Mouse (Mus musculus) activated CD4-positive, CD25-positive, alpha-beta regulatory T cell, adult 4 months (primary cell): ENCODE data around the gene Nin. TPM values are rescaled to one million over a fixed set of nuclear protein-coding genes. Genes with fewer than 3 reads are reported as not detected.
"Not testable (repeated sequence)": the region's sequence is repeated elsewhere in the genome, so short reads cannot be mapped to it uniquely, and the experiment has no call there.

Source experiments
- ATAC-seq: one replicate; pipeline ENCODE4 v1.8.0; 2017
- polyA plus RNA-seq, 2 experiments: library from polyadenylated mRNA; unstranded; fragments of 100-300 nt; shearing (Covaris generic); gene quantifications; one replicate each; pipeline ENCODE4 v1.2.1; 2017

Nin gene
- polyA plus RNA-seq = 10 to 100 TPM; 19.2 to 24.3 TPM

GRCm38 (mm10) chr12:70113351-70113750 is at the start of gene Nin:
TSS of gene Nin (minus strand) at chr12:70113717.
- ATAC-seq = no peak

DNA sequence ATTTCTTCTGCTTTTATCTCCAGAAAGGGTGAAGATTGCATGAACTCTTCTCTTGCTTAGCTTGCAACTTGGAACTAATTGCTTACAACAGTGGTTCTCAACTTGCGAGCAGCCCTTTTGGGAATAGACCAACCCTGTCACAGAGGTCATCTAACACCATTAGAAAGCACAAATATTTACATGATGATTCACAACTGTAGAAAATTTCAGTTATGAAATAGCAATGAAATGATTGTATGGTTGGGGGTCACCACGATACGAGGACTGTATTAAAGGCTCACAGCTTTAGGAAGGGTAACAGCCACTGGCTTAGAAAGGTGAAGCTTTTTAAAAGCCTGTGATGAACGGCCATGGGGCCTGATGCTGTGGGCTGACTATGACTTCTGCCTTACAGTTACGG is 47.5 kb upstream of the Nin start:
- no peak for ATAC-seq

- ATAC-seq = no peak
These were observed 44.0 kb upstream of the Nin start for GRCm38 (mm10) chr12:70157292-70158066.

DNA sequence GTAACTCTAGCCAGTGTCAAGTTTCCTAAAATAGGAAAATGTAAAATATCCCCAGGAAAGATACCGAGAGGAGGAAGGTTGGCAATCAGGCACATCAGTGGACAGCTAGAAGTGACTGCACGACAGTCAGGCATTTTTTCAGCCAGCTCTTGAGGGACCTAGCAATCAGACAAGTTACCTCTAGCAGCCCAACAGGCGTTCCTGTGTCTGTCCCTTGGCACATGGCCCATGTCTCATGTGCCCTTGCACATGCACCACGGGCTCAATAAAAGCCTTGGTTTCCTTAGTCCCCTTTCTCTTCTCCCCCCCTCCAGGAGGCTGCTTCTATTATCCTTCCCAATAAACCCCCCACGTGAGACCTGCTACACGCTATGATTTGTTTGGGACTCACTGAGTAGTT is 42.7 kb upstream of the Nin start:
- ATAC-seq = no peak

GRCm38 (mm10) chr12:70153842-70154241 is 40.3 kb upstream of the Nin start, which contains the start of gene Abhd12b:
TSS of gene Abhd12b (plus strand) at chr12:70154142.
- ATAC-seq = no peak

DNA sequence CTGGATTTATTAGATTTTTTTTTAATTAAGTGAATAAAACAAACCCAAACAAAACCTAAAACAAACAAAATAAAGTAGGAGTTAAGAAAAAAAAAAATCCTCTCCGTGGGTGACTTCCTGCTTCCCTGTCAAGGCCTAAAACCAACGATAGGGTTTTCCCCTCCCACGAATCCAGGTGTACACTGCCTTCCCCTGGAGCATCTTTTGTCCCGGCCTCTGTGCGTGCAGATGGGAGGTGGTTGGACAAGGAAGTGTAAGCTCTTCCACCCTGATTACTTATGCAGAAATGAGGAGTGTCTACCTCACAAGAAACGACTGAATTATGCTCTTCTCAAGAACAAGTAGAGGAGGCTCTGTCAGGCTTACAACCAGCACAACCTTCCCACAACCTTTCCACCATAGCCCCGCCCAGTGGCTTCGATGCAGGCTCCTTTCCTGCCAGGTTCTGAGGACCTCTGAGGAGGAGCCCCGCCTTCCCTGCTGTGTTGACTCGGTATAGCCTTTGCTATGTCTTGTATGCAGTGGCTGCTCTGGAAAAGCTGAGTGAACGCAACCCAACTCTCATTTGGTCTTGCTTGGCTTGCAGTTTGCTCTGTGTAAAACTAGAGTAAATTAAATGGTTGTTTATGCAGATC is 35.2 kb upstream of the Nin start:
- peak; percentile 60 for ATAC-seq

DNA sequence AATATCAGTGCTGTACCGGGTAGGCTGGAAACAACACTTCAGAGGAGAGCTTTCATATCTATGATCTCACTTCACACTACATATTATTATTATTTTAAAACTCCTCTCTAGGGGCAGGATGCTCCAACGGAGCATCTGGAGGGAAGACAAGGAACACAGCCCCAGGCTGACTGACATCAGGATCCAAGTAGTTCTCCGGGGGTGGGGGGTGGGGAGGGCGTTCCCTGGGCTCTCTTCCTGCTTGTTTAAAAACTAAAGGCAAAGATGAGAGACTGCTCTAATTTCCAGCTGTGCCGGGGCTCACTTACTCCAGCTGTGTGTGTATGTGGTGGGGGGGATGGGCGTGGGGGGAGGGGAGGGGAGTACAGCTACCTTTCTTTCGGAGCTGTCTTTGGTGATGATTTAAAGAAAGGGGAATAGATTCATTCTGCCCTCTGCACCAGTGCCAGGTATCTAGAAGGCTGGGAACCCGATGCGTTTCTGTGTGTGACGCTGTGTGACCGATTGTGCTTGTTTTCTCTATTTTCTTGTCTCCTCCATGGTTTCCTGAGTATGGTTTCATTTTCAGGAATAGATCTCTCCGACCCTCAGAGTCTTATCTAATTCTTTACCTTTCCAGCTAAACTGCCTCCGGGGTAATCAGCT is 34.6 kb upstream of the Nin start:
- ATAC-seq = peak; percentile 21

GRCm38 (mm10) chr12:70145586-70145985 is 32.1 kb upstream of the Nin start:
- no peak for ATAC-seq

- ATAC-seq = peak; percentile 55
These were observed 31.3 kb upstream of the Nin start for GRCm38 (mm10) chr12:70144637-70145448.

DNA sequence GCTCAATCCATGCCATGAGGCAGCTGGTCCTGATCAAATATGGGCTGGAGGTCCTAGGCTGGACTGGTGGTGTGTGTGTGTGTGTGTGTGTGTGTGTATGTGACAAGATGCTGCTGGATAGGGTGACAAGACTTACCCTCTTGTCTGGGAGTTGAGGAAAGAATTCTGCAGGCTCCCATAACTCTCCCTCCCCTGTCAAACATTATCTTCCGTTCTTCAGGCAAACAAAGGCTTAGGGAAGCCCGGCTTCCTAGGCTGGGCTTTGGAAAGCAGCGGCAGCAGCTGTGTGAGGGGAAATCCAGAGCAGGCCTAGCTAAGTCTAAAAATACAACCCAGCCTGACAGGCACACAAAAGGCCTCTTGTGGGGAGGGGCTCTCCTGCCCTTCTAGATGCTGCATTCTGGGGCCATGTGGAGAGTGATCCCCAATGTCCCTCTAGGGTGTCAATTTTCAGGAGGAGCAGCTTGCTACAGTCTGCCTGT is 30.6 kb upstream of the Nin start:
- not testable (repeated sequence) for ATAC-seq

GRCm38 (mm10) chr12:70140993-70141576 is 27.6 kb upstream of the Nin start:
- no peak for ATAC-seq

GRCm38 (mm10) chr12:70140542-70140941 is 27.0 kb upstream of the Nin start:
- no peak for ATAC-seq

GRCm38 (mm10) chr12:70139871-70140270 is 26.4 kb upstream of the Nin start:
- no peak for ATAC-seq

- no peak for ATAC-seq
These were observed 24.1 kb upstream of the Nin start for GRCm38 (mm10) chr12:70137626-70138025.

- ATAC-seq = no peak
These were observed 23.6 kb upstream of the Nin start for GRCm38 (mm10) chr12:70137095-70137494.

DNA sequence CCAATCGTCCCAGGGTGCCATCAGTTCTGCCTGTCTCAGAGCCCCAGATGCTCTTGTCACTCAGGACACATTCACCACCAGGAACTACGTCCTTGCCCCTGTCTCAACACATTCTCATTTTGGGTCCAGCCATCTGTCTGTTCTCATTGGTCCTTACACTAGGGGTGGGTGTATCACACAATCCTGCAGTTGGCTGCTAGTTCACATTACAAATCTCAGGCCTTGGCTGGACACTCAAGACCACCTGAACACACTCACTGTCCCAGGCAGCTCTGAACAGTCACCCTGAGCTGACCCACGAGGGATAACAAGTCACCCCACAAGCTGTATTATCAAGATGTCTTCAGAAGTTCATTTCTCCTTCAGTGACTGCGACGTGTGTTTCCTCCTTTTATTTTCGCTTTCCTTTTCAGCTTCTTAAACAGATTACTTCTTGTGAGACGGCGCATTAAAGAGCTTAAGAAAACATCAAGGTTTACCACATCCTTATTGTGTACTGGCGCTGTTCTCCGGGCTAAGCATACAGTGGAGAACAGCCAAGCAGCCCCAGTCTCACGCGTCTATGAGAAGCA is 22.8 kb upstream of the Nin start:
- ATAC-seq = peak; percentile 97

DNA sequence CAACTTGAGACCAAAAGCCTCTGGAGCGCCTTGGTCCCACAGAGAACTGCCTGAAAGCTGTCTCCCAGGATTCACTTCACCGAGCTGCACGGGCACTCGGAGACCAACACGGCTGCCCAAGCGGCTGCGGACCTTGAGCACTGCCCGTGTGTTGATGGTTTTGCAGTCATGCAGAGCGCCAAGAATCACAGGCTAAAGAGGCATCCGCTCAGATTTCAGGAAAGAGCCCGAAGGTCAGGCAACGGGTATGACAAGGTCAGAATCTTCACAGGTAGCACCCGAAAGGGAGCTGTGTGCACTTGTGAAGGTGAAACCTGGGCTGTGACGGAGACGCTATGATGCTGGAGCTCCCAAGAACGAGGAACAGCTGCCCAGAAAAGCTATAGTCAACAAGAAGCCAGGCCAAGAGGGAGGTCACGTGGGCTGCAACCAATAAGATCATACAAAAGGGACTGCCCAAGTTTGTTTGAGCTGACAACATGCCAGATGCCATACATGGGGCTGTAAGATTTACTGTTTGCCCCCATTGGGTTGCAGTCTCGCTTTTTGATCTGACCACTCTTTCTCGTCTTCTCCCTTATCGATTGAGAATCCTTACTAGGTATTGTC is 21.2 kb upstream of the Nin start:
- ATAC-seq = no peak

DNA sequence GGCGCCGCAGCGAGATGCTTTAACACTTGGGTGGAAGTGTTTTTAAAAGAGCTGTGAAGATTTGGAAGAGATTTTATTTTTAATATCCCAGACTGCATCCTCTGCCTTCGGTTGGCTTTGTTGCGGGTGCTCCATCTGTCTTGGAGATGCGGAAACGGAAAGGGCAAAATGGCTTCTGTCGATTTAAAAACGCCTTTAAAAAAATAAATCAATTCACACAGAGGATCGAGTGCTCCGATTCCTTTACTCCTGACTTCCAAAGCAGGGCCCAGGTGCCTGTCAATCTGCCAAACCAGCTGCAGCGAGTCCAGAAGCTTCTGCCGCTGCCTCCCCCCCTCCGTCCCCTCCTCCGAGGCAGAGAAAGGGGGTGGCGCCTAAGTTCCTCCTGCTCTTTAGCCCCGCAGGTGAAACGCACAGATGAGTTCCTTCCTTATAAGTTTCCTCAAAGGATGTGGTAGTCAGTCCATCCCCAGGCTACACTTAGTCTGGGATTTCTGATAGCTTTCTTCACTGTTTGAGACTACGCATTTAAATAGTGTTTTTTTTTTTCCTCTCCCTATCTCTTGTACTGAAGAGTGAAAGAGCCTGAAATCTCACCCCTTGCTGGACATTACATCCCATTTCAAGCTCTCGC is 17.6 kb upstream of the Nin start:
- no peak for ATAC-seq

DNA sequence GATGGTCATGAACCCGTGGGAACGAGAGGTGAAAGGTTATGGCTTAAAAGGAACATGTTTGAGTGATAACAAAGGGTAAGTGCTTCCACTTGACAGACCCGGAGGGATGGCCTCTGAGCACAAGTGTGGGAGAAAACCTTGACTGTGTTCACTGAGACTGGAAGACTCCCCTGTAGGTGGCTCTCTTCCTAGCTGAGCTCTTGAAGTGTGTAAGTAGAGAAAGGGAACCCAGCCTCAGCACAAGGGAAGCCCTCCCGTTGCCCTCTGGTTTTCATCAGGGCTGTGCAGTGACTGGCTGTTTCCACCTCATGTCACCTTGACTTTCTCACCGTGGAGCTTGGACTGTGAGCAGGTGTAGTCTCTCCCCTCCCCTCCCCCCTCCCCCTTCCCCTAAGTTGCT is 15.6 kb upstream of the Nin start:
- peak; percentile 76 for ATAC-seq

DNA sequence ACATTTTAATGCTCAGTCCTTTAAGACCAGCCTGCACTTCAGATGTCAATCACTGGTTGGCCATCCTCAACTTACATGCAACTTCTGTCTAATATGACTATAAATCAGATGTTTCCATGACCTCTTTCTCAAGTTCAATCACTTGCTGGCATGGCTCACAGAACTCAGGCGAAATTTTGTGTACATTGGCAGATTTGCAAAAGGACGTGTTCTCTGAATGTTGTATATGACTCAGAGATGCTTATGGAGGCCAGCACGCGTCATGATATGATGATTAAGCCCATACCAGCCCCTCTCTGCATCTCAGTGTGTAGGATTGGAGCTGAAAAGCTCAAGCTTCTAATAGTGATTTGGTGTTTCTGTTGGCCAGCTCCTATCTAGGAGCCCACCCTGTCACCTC is 13.1 kb upstream of the Nin start:
- ATAC-seq = no peak

DNA sequence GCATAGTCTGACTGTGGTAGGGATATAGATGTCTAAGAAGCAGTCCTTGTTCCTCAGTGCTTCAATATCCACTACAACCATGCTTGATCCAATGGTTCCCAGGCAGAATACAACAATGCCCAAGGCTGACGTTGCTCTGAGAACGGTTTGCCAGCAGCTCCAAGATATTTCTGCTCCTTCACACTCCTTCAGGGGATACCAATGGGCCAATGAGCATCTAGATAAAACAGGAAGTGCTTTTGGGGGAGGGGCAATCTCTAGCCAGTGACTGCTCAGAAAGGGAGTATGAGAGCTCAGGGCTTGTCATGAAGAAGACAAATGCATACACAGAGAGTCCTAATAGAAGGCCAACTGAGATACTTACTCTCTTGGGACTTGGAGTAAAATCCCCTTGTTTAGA is 6.0 kb upstream of the Nin start:
- ATAC-seq = no peak
